Mouse (Mus musculus): ENCODE results near the gene Slc5a4b. TPM values are rescaled to one million over a fixed set of nuclear protein-coding genes. Genes with fewer than 3 reads are reported as not detected.

Slc5a4b gene
- 3.2 and 53.8 TPM in 2 replicates for polyA plus RNA-seq (2012; rRNA removed)

- H3K4me3 ChIP-seq (ENCODE audit: low read depth, low read length): peak within 1 kb of the TSS; percentile 26
- H3K4me1 ChIP-seq (ENCODE audit: control insufficient read depth, insufficient read depth, insufficient read length, low read length): peaks cover 15% of the 10 kb centered on the region
- H3K36me3 ChIP-seq (ENCODE audit: control insufficient read depth, insufficient read depth, low read length): no peaks in the 10 kb centered on the region
- no peak within 1 kb of the TSS for H3K27ac ChIP-seq (ENCODE audit: insufficient read depth, low read depth, low read length)
- TF ChIP-seq CTCF (IDR thresholded peaks at IDR 0.05; ENCODE audit: extremely low read depth, insufficient read length, insufficient replicate concordance, low read depth, low read length): no peak
- H3K27me3 ChIP-seq (ENCODE audit: control insufficient read depth, insufficient read depth, low read length): no peaks in the 10 kb centered on the region
- WGBS: 81% methylated on average over 4 of the region's 4 CpGs
These were observed at the start of gene Slc5a4b for GRCm38 (mm10) chr10:76110861-76111260. TSS of gene Slc5a4b (minus strand) at chr10:76110961.

GRCm38 (mm10) chr10:76158009-76158408, 47.2 kb upstream of the Slc5a4b start:
- H3K36me3 ChIP-seq (ENCODE audit: control insufficient read depth, insufficient read depth, low read length): peaks cover 10% of the 10 kb centered on the region
- TF ChIP-seq CTCF (IDR thresholded peaks at IDR 0.05; ENCODE audit: extremely low read depth, insufficient read length, insufficient replicate concordance, low read depth, low read length) (no peak), POLR2A (IDR thresholded peaks at IDR 0.05; ENCODE audit: low read depth, low read length) (no peak)
- 18% methylated on average over 1 of the region's 1 CpGs for WGBS
- no peaks in the 10 kb centered on the region for H3K27me3 ChIP-seq (ENCODE audit: control insufficient read depth, insufficient read depth, low read length)
- H3K27ac ChIP-seq (ENCODE audit: insufficient read depth, low read depth, low read length): peak overlapping the region; percentile 95
- H3K4me3 ChIP-seq (ENCODE audit: low read depth, low read length): no peak overlapping the region
- peaks cover 20% of the 10 kb centered on the region; the same call in 1 of the 2 replicates for H3K4me1 ChIP-seq (ENCODE audit: control insufficient read depth, insufficient read depth, insufficient read length, low read length)

GRCm38 (mm10) chr10:76157528-76157927, 46.8 kb upstream of the Slc5a4b start:
- TF ChIP-seq CTCF (IDR thresholded peaks at IDR 0.05; ENCODE audit: extremely low read depth, insufficient read length, insufficient replicate concordance, low read depth, low read length) (no peak), POLR2A (IDR thresholded peaks at IDR 0.05; ENCODE audit: low read depth, low read length) (no peak)
- peaks cover 10% of the 10 kb centered on the region for H3K36me3 ChIP-seq (ENCODE audit: control insufficient read depth, insufficient read depth, low read length)
- H3K27me3 ChIP-seq (ENCODE audit: control insufficient read depth, insufficient read depth, low read length): no peaks in the 10 kb centered on the region
- WGBS: 27% methylated on average over 5 of the region's 5 CpGs
- no peak overlapping the region for H3K4me3 ChIP-seq (ENCODE audit: low read depth, low read length)
- H3K27ac ChIP-seq (ENCODE audit: insufficient read depth, low read depth, low read length): peak overlapping the region; percentile 95
- peaks cover 20% of the 10 kb centered on the region; the same call in 1 of the 2 replicates for H3K4me1 ChIP-seq (ENCODE audit: control insufficient read depth, insufficient read depth, insufficient read length, low read length)

GRCm38 (mm10) chr10:76155911-76156310, 45.1 kb upstream of the Slc5a4b start:
- no peaks in the 10 kb centered on the region for H3K27me3 ChIP-seq (ENCODE audit: control insufficient read depth, insufficient read depth, low read length)
- WGBS: 73% methylated on average over 7 of the region's 7 CpGs
- H3K4me1 ChIP-seq (ENCODE audit: control insufficient read depth, insufficient read depth, insufficient read length, low read length): peaks cover 22% of the 10 kb centered on the region; the same call in 1 of the 2 replicates
- peaks cover 9% of the 10 kb centered on the region for H3K36me3 ChIP-seq (ENCODE audit: control insufficient read depth, insufficient read depth, low read length)
- no peak overlapping the region for H3K4me3 ChIP-seq (ENCODE audit: low read depth, low read length)
- H3K27ac ChIP-seq (ENCODE audit: insufficient read depth, low read depth, low read length): peak overlapping the region; percentile 54; the same call in 1 of the 2 replicates
- TF ChIP-seq CTCF (IDR thresholded peaks at IDR 0.05; ENCODE audit: extremely low read depth, insufficient read length, insufficient replicate concordance, low read depth, low read length): no peak
- TF ChIP-seq POLR2A (IDR thresholded peaks at IDR 0.05; ENCODE audit: low read depth, low read length): no peak

- TF ChIP-seq CTCF (IDR thresholded peaks at IDR 0.05; ENCODE audit: extremely low read depth, insufficient read length, insufficient replicate concordance, low read depth, low read length): no peak
- TF ChIP-seq POLR2A (IDR thresholded peaks at IDR 0.05; ENCODE audit: low read depth, low read length): peak; percentile 93; the same call in 1 of the 2 replicates
- Histone ChIP-seq H3K27ac (ENCODE audit: insufficient read depth, low read depth, low read length) (peak within 1 kb of the TSS; percentile 97), H3K4me3 (ENCODE audit: low read depth, low read length) (peak within 1 kb of the TSS; percentile 38), H3K27me3 (ENCODE audit: control insufficient read depth, insufficient read depth, low read length) (no peaks in the 10 kb centered on the region), H3K36me3 (ENCODE audit: control insufficient read depth, insufficient read depth, low read length) (no peaks in the 10 kb centered on the region), H3K4me1 (ENCODE audit: control insufficient read depth, insufficient read depth, insufficient read length, low read length) (peaks cover 11% of the 10 kb centered on the region; the same call in 1 of the 2 replicates)
- 41% methylated on average over 5 of the region's 5 CpGs for WGBS
These were observed 36.5 kb upstream of the Slc5a4b start, which contains the start of gene Slc5a4a for GRCm38 (mm10) chr10:76147278-76147677. TSS of gene Slc5a4a (plus strand) at chr10:76147451.

- H3K4me3 ChIP-seq (ENCODE audit: low read depth, low read length): no peak overlapping the region
- H3K27ac ChIP-seq (ENCODE audit: insufficient read depth, low read depth, low read length): peak overlapping the region; percentile 97
- peaks cover 11% of the 10 kb centered on the region; the same call in 1 of the 2 replicates for H3K4me1 ChIP-seq (ENCODE audit: control insufficient read depth, insufficient read depth, insufficient read length, low read length)
- H3K36me3 ChIP-seq (ENCODE audit: control insufficient read depth, insufficient read depth, low read length): no peaks in the 10 kb centered on the region
- no peak for TF ChIP-seq CTCF (IDR thresholded peaks at IDR 0.05; ENCODE audit: extremely low read depth, insufficient read length, insufficient replicate concordance, low read depth, low read length)
- TF ChIP-seq POLR2A (IDR thresholded peaks at IDR 0.05; ENCODE audit: low read depth, low read length): no peak
- 18% methylated on average over 8 of the region's 8 CpGs for WGBS
- H3K27me3 ChIP-seq (ENCODE audit: control insufficient read depth, insufficient read depth, low read length): no peaks in the 10 kb centered on the region
These were observed 36.1 kb upstream of the Slc5a4b start for GRCm38 (mm10) chr10:76146846-76147245.

GRCm38 (mm10) chr10:76136318-76136717, 25.6 kb upstream of the Slc5a4b start:
- Histone ChIP-seq H3K36me3 (ENCODE audit: control insufficient read depth, insufficient read depth, low read length) (no peaks in the 10 kb centered on the region), H3K27me3 (ENCODE audit: control insufficient read depth, insufficient read depth, low read length) (no peaks in the 10 kb centered on the region), H3K4me3 (ENCODE audit: low read depth, low read length) (no peak overlapping the region), H3K4me1 (ENCODE audit: control insufficient read depth, insufficient read depth, insufficient read length, low read length) (peaks cover 4% of the 10 kb centered on the region; the same call in 1 of the 2 replicates), H3K27ac (ENCODE audit: insufficient read depth, low read depth, low read length) (no peak overlapping the region)
- TF ChIP-seq CTCF (IDR thresholded peaks at IDR 0.05; ENCODE audit: extremely low read depth, insufficient read length, insufficient replicate concordance, low read depth, low read length) (no peak), POLR2A (IDR thresholded peaks at IDR 0.05; ENCODE audit: low read depth, low read length) (no peak)
- 43% methylated on average over 2 of the region's 2 CpGs for WGBS

Data from small intestine, adult 2 months (tissue).